Mouse (Mus musculus) intestine, embryonic 16.5 days (tissue): ENCODE measurements around the gene Wrb. TPM values are rescaled to one million over a fixed set of nuclear protein-coding genes. Genes with fewer than 3 reads are reported as not detected.

Experiments
- ATAC-seq: fragments of 200-750 bp; cut with Nextera tagmentation; 2 replicates; pipeline ENCODE4 v1.8.0; 2017; ENCODE audit warnings: moderate TSS enrichment, moderate library complexity
- H3K27ac ChIP-seq: fragments of 300-500 bp; sonication (generic); 2 replicates; pipeline ENCODE4 v1.5.1; 2014; ENCODE audit warnings: mild to moderate bottlenecking, low read length
- H3K27me3 ChIP-seq: fragments of 300-500 bp; sonication (generic); replicated peaks from 2 replicates; pipeline ENCODE4 v1.6.1; 2014; ENCODE audit warnings: low read length, control low read depth, mixed read lengths; ENCODE audit not compliant: control insufficient read depth, insufficient read depth
- H3K36me3 ChIP-seq: fragments of 300-500 bp; sonication (generic); 2 replicates; pipeline ENCODE4 v1.6.1; 2014; ENCODE audit warnings: low read length, control low read depth; ENCODE audit not compliant: control insufficient read depth, insufficient read depth
- H3K4me1 ChIP-seq: fragments of 300-500 bp; sonication (generic); 2 replicates; pipeline ENCODE4 v1.6.1; 2014; ENCODE audit warnings: low read length, control low read depth, mixed read lengths; ENCODE audit not compliant: control insufficient read depth, insufficient read depth
- H3K4me2 ChIP-seq: fragments of 300-500 bp; sonication (generic); 2 replicates; pipeline ENCODE4 v1.6.1; 2014; ENCODE audit warnings: low read depth, low read length, control low read depth
- H3K4me3 ChIP-seq: fragments of 300-500 bp; sonication (generic); 2 replicates; pipeline ENCODE4 v1.5.1; 2014; ENCODE audit warnings: mild to moderate bottlenecking, low read length
- H3K9ac ChIP-seq: fragments of 300-500 bp; sonication (generic); 2 replicates; pipeline ENCODE4 v1.6.1; 2014; ENCODE audit warnings: low read depth, low read length
- H3K9me3 ChIP-seq: fragments of 300-500 bp; sonication (generic); 2 replicates; pipeline ENCODE4 v1.6.1; 2016; ENCODE audit warnings: low read length, control low read depth; ENCODE audit not compliant: control insufficient read depth
- WGBS: fragments of 180-500 bp; shearing (Covaris S2); extraction: QIAGEN DNeasy Blood & Tissue Kit; methylation state at CpG from one replicate; pipeline ENCODE4 v1.1.7; 2014; 5-methylcytosine and 5-hydroxymethylcytosine counted together
- polyA plus RNA-seq: library from polyadenylated mRNA; unstranded; fragments of >200 nt; fragmentation: Nextera tagmentation; extraction: Ambion mirVana; gene quantifications from 2 replicates; pipeline ENCODE4 v1.2.1, GENCODE M21; 2015

Gene Wrb
- polyA plus RNA-seq, 1 experiment from 2014 or later = 53.2 TPM

- Histone ChIP-seq H3K4me2 (0 out of 2 replicates have a peak overlapping the region, but pooled peaks have one; percentile 6), H3K27ac (no peak overlapping the region), H3K4me1 (peaks cover 8% of the 10 kb centered on the region), H3K9ac (no peak overlapping the region), H3K4me3 (no peak overlapping the region), H3K9me3 (no peaks in the 10 kb centered on the region), H3K27me3 (no peaks in the 10 kb centered on the region), H3K36me3 (no peaks in the 10 kb centered on the region)
- WGBS = 66% methylated on average over 11 of the region's 11 CpGs
- no peak for ATAC-seq
Measured at GRCm38 (mm10) chr16:96201485-96202232, 56.5 kb downstream of the Wrb start.

Other genes starting within 250 kb of the Wrb start
- gene Psmg1, start 154.4 kb upstream of the Wrb start, polyA plus RNA-seq = 70.8 and 76.0 TPM in 2 replicates
- 47.0 and 51.6 TPM in 2 replicates for gene Brwd1, start 62.9 kb upstream of the Wrb start, polyA plus RNA-seq
- gene Hmgn1, start 17.7 kb upstream of the Wrb start, polyA plus RNA-seq = 404 and 487 TPM in 2 replicates
- 0.43 and 0.50 TPM in 2 replicates for gene Lca5l, start 46.9 kb downstream of the Wrb start, polyA plus RNA-seq
- gene Sh3bgr, start 55.0 kb downstream of the Wrb start, polyA plus RNA-seq = 31.6 and 33.1 TPM in 2 replicates
- gene B3galt5, start 90.4 kb downstream of the Wrb start, polyA plus RNA-seq = 1.4 and 2.1 TPM in 2 replicates